Mouse (Mus musculus) kidney, embryonic 14.5 days (tissue): ENCODE data around the gene Endov. TPM values are rescaled to one million over a fixed set of nuclear protein-coding genes. Genes with fewer than 3 reads are reported as not detected.

ENCODE experiments used
- ATAC-seq: fragments of 200-750 bp; cut with Nextera tagmentation; 2 replicates; pipeline ENCODE4 v1.8.0; 2017; ENCODE audit warnings: moderate number of reproducible peaks, mild to moderate bottlenecking, moderate TSS enrichment, moderate library complexity; ENCODE audit not compliant: low FRiP score, low TSS enrichment
- H3K27ac ChIP-seq: fragments of 300-500 bp; sonication (generic); 2 replicates; pipeline ENCODE4 v1.5.1; 2014; ENCODE audit warnings: low read depth, mild to moderate bottlenecking, low read length, moderate library complexity, mixed read lengths
- H3K27me3 ChIP-seq: fragments of 300-500 bp; sonication (generic); 2 replicates; pipeline ENCODE4 v1.6.1; 2014; ENCODE audit warnings: mild to moderate bottlenecking, low read length; ENCODE audit not compliant: control insufficient read depth, insufficient read depth
- H3K36me3 ChIP-seq: fragments of 300-500 bp; sonication (generic); 2 replicates; pipeline ENCODE4 v1.6.1; 2014; ENCODE audit warnings: low read length, mixed read lengths; ENCODE audit not compliant: control insufficient read depth, insufficient read depth
- H3K4me1 ChIP-seq: fragments of 300-500 bp; sonication (generic); 2 replicates; pipeline ENCODE4 v1.6.1; 2014; ENCODE audit warnings: low read length, mixed read lengths; ENCODE audit not compliant: control insufficient read depth, insufficient read depth
- H3K4me2 ChIP-seq: fragments of 300-500 bp; sonication (generic); replicated peaks from 2 replicates; pipeline ENCODE4 v1.6.1; 2014; ENCODE audit warnings: low read depth, mild to moderate bottlenecking, low read length
- H3K4me3 ChIP-seq: fragments of 300-500 bp; sonication (generic); 2 replicates; pipeline ENCODE4 v1.5.1; 2014; ENCODE audit warnings: mild to moderate bottlenecking, low read length
- H3K9ac ChIP-seq: fragments of 300-500 bp; sonication (generic); 2 replicates; pipeline ENCODE4 v1.6.1; 2014; ENCODE audit warnings: low read depth, mild to moderate bottlenecking, low read length, moderate library complexity
- H3K9me3 ChIP-seq: fragments of 300-500 bp; sonication (generic); 2 replicates; pipeline ENCODE4 v1.6.1; 2016; ENCODE audit warnings: low read length; ENCODE audit not compliant: control insufficient read depth
- WGBS: fragments of 180-500 bp; shearing (Covaris S2); extraction: QIAGEN DNeasy Blood & Tissue Kit; methylation state at CpG from one replicate; pipeline ENCODE4 v1.1.7; 2014; 5-methylcytosine and 5-hydroxymethylcytosine counted together
- polyA plus RNA-seq: library from polyadenylated mRNA; unstranded; fragments of >200 nt; fragmentation: Nextera tagmentation; extraction: Ambion mirVana; gene quantifications from 2 replicates; pipeline ENCODE4 v1.2.1, GENCODE M21; 2014

Endov gene
- 14.6 and 18.4 TPM in 2 replicates for polyA plus RNA-seq

DNA sequence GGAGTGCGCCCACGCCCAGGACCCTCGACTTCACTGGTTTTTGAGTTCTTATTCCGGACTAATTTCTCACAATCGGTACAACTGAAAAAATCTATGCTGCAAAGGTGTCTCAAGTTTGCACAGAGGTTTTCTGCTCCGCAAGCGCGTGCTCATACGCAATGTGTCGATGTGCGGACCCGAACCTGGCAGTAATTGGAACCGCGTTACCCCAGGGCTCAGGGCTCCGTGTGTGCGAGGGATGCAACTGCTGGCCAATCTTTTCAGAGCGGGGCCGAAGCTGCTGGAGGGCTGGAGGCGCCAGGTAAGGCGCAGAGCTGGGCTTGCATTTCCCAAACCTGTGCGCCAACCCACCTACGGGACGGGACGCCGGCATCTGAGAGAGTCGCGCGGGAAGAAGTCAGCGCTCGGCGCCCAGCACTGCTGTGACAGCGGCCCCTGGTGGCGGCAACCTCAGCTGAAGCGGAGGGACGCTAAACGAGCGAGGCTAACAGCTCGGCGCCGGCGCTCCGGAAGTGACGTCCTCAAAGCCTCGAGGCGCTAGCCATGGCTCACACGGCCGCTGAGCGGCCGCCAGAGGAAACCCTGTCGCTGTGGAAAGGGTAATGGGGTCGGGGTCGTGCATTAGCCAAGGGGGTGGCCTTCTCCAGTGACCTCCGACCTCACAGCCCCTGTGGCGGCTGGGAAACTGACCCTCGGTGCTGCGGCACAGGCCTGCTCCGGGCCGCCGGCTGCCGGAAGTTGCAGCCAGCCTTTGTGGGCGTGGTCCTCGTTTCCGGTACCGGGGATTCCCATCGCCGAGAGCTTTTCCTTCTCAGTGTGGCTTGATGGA is at the start of gene Endov:
Gene Endov, plus strand, starts transcription at position 487 of the 829 bp plus-strand sequence.
- H3K27ac ChIP-seq = peak within 1 kb of the TSS; percentile 92
- under 1% methylated on average over 66 of the region's 66 CpGs for WGBS
- H3K27me3 ChIP-seq = no peaks in the 10 kb centered on the region
- peak within 1 kb of the TSS; percentile 81 for H3K4me2 ChIP-seq
- H3K4me3 ChIP-seq = peak within 1 kb of the TSS; percentile 67
- peak; percentile 96 for ATAC-seq
- H3K9me3 ChIP-seq = no peaks in the 10 kb centered on the region
- peaks cover 19% of the 10 kb centered on the region for H3K36me3 ChIP-seq
- H3K4me1 ChIP-seq = 0 out of 2 replicates have a peak, but pooled peaks cover 3% of the 10 kb centered on the region
- peak within 1 kb of the TSS; percentile 82 for H3K9ac ChIP-seq

DNA sequence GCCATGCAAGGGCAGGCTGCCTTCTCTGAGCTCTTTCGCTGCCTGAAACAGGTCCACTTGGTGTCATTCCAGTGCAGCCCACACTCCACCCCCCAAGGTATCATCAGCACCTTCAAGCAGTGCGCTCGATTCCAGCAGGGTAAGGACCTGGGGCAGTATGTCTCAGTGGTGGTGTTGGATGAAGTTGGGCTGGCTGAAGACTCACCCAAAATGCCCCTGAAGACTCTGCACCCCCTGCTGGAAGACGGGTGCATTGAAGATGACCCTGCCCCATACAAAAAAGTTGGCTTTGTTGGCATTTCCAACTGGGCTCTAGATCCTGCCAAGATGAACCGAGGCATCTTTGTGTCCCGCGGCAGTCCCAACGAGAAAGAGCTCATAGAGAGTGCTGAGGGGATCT is 48.9 kb upstream of the Endov start:
- WGBS = 93% methylated on average over 8 of the region's 8 CpGs
- Histone ChIP-seq H3K27ac (no peak overlapping the region), H3K9me3 (no peaks in the 10 kb centered on the region), H3K9ac (no peak overlapping the region), H3K36me3 (peaks cover 12% of the 10 kb centered on the region; the same call in 1 of the 2 replicates), H3K4me2 (no peak overlapping the region), H3K4me1 (no peaks in the 10 kb centered on the region), H3K27me3 (no peaks in the 10 kb centered on the region), H3K4me3 (no peak overlapping the region)
- no peak for ATAC-seq

DNA sequence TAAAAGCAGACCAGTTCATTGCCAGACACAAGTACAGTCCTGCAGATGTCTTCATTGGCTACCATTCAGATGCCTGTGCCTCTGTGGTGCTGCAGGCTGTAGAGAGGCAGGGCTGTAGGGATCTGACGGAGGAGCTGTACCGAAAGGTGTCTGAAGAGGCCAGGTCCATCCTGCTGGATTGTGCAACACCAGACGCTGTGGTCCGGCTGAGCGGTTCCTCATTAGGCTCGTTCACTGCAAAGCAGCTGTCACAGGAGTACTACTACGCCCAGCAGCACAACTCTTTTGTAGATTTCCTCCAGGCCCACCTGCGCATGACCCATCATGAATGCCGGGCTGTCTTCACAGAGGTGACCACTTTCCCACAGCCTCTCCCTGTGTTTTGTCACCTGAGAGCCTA is 47.7 kb upstream of the Endov start:
- Histone ChIP-seq H3K4me3 (no peak overlapping the region), H3K27ac (no peak overlapping the region), H3K9ac (no peak overlapping the region), H3K4me2 (no peak overlapping the region), H3K27me3 (no peaks in the 10 kb centered on the region), H3K4me1 (no peaks in the 10 kb centered on the region), H3K9me3 (no peaks in the 10 kb centered on the region), H3K36me3 (peaks cover 10% of the 10 kb centered on the region; the same call in 1 of the 2 replicates)
- no peak for ATAC-seq
- WGBS = 89% methylated on average over 9 of the region's 9 CpGs

DNA sequence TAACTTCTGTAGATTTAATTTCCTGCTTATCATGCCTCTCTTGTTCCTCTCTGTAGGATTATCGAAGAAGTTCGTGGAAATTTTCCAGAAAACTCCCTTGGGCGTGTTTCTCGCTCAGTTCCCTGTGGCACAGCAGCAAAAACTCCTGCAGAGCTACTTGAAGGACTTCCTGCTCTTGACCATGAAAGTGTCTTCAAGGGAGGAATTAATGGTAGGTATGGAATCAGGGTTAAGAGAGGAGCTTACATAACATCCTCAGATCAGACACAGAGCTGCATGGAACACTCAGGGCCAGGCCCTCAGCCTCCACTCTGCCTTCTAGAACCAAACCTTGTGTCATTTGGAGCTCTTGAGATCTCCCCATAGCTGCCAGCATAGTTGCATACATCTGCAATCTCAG is 35.0 kb upstream of the Endov start:
- no peak overlapping the region for H3K27ac ChIP-seq

DNA sequence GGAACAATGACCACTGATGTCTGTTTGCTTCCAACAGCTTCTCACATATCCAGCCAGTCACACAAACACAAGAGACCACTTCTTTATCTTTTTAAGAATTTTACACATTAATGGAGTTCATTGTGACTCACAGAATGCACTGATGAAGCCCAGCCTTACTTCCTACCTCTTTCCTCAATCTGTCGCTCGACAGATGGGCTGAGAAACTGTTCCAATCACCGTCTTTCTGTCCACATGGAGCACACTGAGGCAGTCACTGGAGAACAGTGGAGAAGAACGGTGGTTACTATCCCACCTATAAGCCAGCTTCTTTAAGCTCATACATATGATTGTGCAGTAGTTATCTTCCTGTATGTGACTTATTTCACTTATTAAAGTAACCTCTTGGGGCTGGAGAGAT is 13.3 kb upstream of the Endov start:
- no peak overlapping the region for H3K9ac ChIP-seq
- no peak overlapping the region for H3K4me2 ChIP-seq
- 92% methylated on average over 4 of the region's 4 CpGs for WGBS
- ATAC-seq = no peak
- H3K9me3 ChIP-seq = no peaks in the 10 kb centered on the region
- H3K4me3 ChIP-seq = no peak overlapping the region
- no peak overlapping the region for H3K27ac ChIP-seq
- peaks cover 19% of the 10 kb centered on the region; the same call in 1 of the 2 replicates for H3K36me3 ChIP-seq
- H3K4me1 ChIP-seq = no peaks in the 10 kb centered on the region
- H3K27me3 ChIP-seq = no peaks in the 10 kb centered on the region

More for the DNA sequence above, 35.0 kb upstream of the Endov start:
- no peak overlapping the region for H3K4me2 ChIP-seq
- ATAC-seq = no peak
- H3K36me3 ChIP-seq = no peaks in the 10 kb centered on the region; the same call in 1 of the 2 replicates
- H3K4me1 ChIP-seq = no peaks in the 10 kb centered on the region
- H3K27me3 ChIP-seq = no peaks in the 10 kb centered on the region
- WGBS = 88% methylated on average over 4 of the region's 4 CpGs
- no peak overlapping the region for H3K4me3 ChIP-seq
- no peaks in the 10 kb centered on the region for H3K9me3 ChIP-seq
- H3K9ac ChIP-seq = no peak overlapping the region

DNA sequence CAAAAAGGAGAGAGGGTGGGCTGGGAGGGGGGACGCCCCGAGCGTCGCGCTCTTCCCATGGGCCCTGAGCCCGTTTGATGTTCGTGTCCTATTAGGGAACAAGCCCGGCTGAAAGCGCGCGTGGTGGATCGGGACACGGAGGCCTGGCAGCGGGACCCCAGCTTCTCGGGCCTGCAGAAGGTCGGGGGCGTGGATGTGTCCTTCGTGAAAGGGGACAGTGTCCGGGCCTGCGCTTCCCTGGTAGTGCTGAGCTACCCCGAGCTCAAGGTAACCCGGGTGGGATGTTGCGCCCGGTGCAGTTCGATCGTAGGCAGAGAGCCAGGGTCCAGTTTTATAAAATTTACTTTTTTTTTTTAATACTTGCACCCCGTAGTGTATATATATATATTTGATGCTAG is 542 bp downstream of the Endov start:
- WGBS = 4% methylated on average over 27 of the region's 27 CpGs
- ATAC-seq = no peak

DNA sequence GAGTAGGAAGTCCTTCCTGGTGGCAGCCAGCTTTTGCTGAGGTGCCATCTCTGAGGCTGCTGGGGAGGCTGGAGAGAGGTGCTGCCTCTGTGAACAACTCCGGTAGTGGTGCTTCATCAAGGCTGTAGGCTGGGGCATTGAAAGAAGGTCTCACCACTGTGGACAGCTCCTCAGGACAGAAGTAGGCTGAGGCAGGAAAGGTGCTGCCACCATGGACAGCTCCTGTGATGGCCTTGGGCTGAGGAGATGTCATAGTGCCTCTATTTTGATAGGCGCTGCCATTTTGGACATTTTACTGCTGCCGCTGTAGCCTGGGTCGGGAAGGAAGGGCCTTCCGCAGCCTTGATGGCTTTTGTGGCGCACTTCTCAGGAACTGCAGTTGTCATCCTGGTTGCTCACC is 1.7 kb downstream of the Endov start:
- ATAC-seq = no peak
- H3K9me3 ChIP-seq = no peaks in the 10 kb centered on the region
- no peak overlapping the region for H3K4me2 ChIP-seq
- no peak overlapping the region for H3K9ac ChIP-seq
- H3K36me3 ChIP-seq = peaks cover 13% of the 10 kb centered on the region
- WGBS = 92% methylated on average over 6 of the region's 6 CpGs
- H3K4me3 ChIP-seq = no peak overlapping the region
- no peak overlapping the region for H3K27ac ChIP-seq
- no peaks in the 10 kb centered on the region for H3K27me3 ChIP-seq
- 0 out of 2 replicates have a peak, but pooled peaks cover 3% of the 10 kb centered on the region for H3K4me1 ChIP-seq

More for the DNA sequence above, 542 bp downstream of the Endov start:
- Histone ChIP-seq H3K27me3 (no peaks in the 10 kb centered on the region), H3K4me2 (peak overlapping the region; percentile 81), H3K4me3 (peak overlapping the region; percentile 67), H3K9ac (peak overlapping the region; percentile 82), H3K36me3 (peaks cover 15% of the 10 kb centered on the region), H3K4me1 (0 out of 2 replicates have a peak, but pooled peaks cover 3% of the 10 kb centered on the region), H3K9me3 (no peaks in the 10 kb centered on the region), H3K27ac (peak overlapping the region; percentile 92; the same call in 1 of the 2 replicates)

DNA sequence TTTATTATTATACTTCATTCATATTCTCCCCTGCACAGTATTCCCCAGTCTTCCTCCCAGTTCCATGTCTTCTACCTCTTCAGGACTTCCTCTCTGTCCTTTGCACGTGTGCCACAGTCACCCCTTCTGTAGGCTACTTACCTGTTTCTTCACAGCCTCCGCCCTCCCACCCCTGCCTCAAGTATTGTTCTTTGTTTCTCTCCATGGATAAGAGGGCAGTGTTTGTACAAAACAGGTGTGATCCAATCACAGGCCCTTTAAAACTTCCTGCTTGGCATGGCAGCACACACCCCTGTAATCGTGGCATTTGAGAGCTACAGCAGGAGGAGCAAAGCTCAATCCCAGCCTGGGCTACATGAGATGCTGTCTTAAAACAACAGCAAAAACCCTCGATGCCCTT is 2.4 kb downstream of the Endov start:
- H3K36me3 ChIP-seq = peaks cover 13% of the 10 kb centered on the region
- no peak overlapping the region for H3K4me2 ChIP-seq
- ATAC-seq = no peak
- no peaks in the 10 kb centered on the region for H3K9me3 ChIP-seq
- H3K4me1 ChIP-seq = 0 out of 2 replicates have a peak, but pooled peaks cover 3% of the 10 kb centered on the region
- H3K27me3 ChIP-seq = no peaks in the 10 kb centered on the region
- 70% methylated on average over 4 of the region's 4 CpGs for WGBS
- no peak overlapping the region for H3K27ac ChIP-seq
- no peak overlapping the region for H3K4me3 ChIP-seq
- no peak overlapping the region for H3K9ac ChIP-seq

DNA sequence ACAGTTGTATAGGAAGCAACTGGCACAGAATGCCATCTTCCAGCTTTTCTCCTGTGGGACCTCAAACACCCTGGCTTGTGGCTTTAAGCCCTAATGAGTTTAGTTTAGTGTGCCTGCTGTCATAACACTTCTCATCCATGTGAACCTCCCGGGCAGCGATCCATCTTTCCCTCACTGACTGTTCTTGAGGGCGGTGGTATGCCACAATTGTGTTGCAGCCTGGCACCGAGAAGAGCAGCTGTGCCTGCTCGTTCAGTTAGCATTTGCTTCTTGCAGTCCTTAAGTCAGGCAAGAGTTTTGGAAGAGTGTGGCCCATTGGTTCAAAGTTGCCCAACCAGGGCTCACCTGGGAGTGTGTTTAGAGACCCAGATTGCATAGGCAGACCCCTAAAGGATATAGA is 5.0 kb downstream of the Endov start:
- no peaks in the 10 kb centered on the region for H3K27me3 ChIP-seq
- no peaks in the 10 kb centered on the region for H3K9me3 ChIP-seq
- no peak overlapping the region for H3K27ac ChIP-seq
- H3K36me3 ChIP-seq = peaks cover 29% of the 10 kb centered on the region
- ATAC-seq = no peak
- 92% methylated on average over 5 of the region's 5 CpGs for WGBS
- no peak overlapping the region for H3K9ac ChIP-seq
- H3K4me2 ChIP-seq = no peak overlapping the region
- no peak overlapping the region for H3K4me3 ChIP-seq
- no peaks in the 10 kb centered on the region for H3K4me1 ChIP-seq
